Mouse (Mus musculus) CH12.LX (cell line): ENCODE results near the gene Kat14. TPM values are rescaled to one million over a fixed set of nuclear protein-coding genes. Genes with fewer than 3 reads are reported as not detected.

Experiments
- DNase-seq: peaks from one replicate; pipeline ENCODE4 v3.0.0-alpha.2; 2013; ENCODE audit errors: extremely low read depth
- H3K27ac ChIP-seq: 2 replicates; pipeline ENCODE4 v1.5.1; 2012; ENCODE audit warnings: low read depth, mild to moderate bottlenecking, control low read depth, moderate library complexity; ENCODE audit not compliant: insufficient read depth
- H3K27me3 ChIP-seq: replicated peaks from 2 replicates; pipeline ENCODE3; 2012; ENCODE audit warnings: inconsistent platforms
- H3K36me3 ChIP-seq, 2 experiments: replicated peaks in 1 of 2; 2 replicates each; pipeline versions ENCODE3 to v1.6.1; 2012; ENCODE audit warnings: inconsistent platforms in 1 of 2, low read length in 1 of 2, mild to moderate bottlenecking in 1 of 2, mixed read lengths in 1 of 2, moderate library complexity in 1 of 2; ENCODE audit not compliant: control insufficient read depth in 1 of 2, insufficient read depth in 1 of 2
- H3K4me1 ChIP-seq, 2 experiments: 2 replicates each; pipeline ENCODE4 v1.6.1; 2012; ENCODE audit warnings: inconsistent platforms in 1 of 2, moderate library complexity in 1 of 2; ENCODE audit not compliant: insufficient read depth in 2 of 2, control insufficient read depth in 1 of 2
- H3K4me2 ChIP-seq: 2 replicates; pipeline ENCODE4 v1.6.1; 2012; ENCODE audit warnings: low read depth, mild to moderate bottlenecking, control low read depth; ENCODE audit not compliant: poor library complexity, insufficient read depth, severe bottlenecking
- H3K4me3 ChIP-seq, 3 experiments: fragments of 150-350 bp in 1 of 3; sonication (generic) in 1 of 3; replicated peaks in 1 of 3; 2 replicates each; pipeline versions ENCODE3 to v1.5.1; 2011 to 2012; ENCODE audit warnings: low read depth in 2 of 3, low read length in 2 of 3, mild to moderate bottlenecking in 2 of 3, moderate library complexity in 2 of 3, control low read depth in 1 of 3, improper control_type of control experiment in 1 of 3, inconsistent platforms in 1 of 3, mixed read lengths in 1 of 3; ENCODE audit not compliant: poor library complexity in 1 of 3
- H3K79me2 ChIP-seq: replicated peaks from 2 replicates; pipeline ENCODE4 v1.6.1; 2012; ENCODE audit warnings: mild to moderate bottlenecking, moderate library complexity; ENCODE audit not compliant: control insufficient read depth, poor library complexity, insufficient read depth, severe bottlenecking; ENCODE audit errors: extremely low read depth
- H3K9ac ChIP-seq: 2 replicates; pipeline ENCODE4 v1.6.1; 2012; ENCODE audit warnings: low read depth, mild to moderate bottlenecking, control low read depth, moderate library complexity; ENCODE audit not compliant: insufficient read depth
- H3K9me3 ChIP-seq: replicated peaks from 2 replicates; pipeline ENCODE3; 2012; ENCODE audit warnings: low read length, inconsistent platforms, mixed read lengths
- CHD2 ChIP-seq: IDR thresholded peaks from 2 replicates; pipeline ENCODE4 v1.6.1; 2011; ENCODE audit warnings: low read length, improper control_type of control experiment
- CTCF ChIP-seq, 2 experiments: IDR thresholded peaks in 1 of 2; conservative IDR thresholded peaks in 1 of 2; 2 replicates each; pipeline ENCODE4 v1.5.1; 2011 to 2012; ENCODE audit warnings: low read depth in 2 of 2, low read length in 2 of 2, improper control_type of control experiment in 1 of 2, inconsistent platforms in 1 of 2, mild to moderate bottlenecking in 1 of 2, moderate library complexity in 1 of 2
- E2F4 ChIP-seq: IDR thresholded peaks from 2 replicates; pipeline ENCODE4 v1.6.1; 2011; ENCODE audit warnings: low read depth, low read length, improper control_type of control experiment; ENCODE audit not compliant: insufficient replicate concordance
- EP300 ChIP-seq: IDR thresholded peaks from 2 replicates; pipeline ENCODE4 v1.6.1; 2011; ENCODE audit warnings: low read length, improper control_type of control experiment
- IRF4 ChIP-seq: IDR thresholded peaks from 2 replicates; pipeline ENCODE4 v1.6.1; 2014; ENCODE audit warnings: low read depth, mild to moderate bottlenecking, inconsistent platforms, low read length, improper control_type of control experiment
- MAFK ChIP-seq: IDR thresholded peaks from 2 replicates; pipeline ENCODE4 v1.6.1; 2011; ENCODE audit warnings: low read length, improper control_type of control experiment; ENCODE audit not compliant: insufficient replicate concordance
- MAX ChIP-seq: IDR thresholded peaks from 2 replicates; pipeline ENCODE4 v1.6.1; 2011; ENCODE audit warnings: low read length, improper control_type of control experiment
- MEF2A ChIP-seq: IDR thresholded peaks from 2 replicates; pipeline ENCODE4 v1.6.1; 2014; ENCODE audit warnings: low read depth, mild to moderate bottlenecking, inconsistent platforms, low read length, improper control_type of control experiment, borderline replicate concordance
- MYC ChIP-seq: IDR thresholded peaks from 2 replicates; pipeline ENCODE4 v1.6.1; 2011; ENCODE audit warnings: low read depth, mild to moderate bottlenecking, improper control_type of control experiment, low read length
- NELFE ChIP-seq: IDR thresholded peaks from 2 replicates; pipeline ENCODE4 v1.6.1; 2011; ENCODE audit warnings: low read depth, low read length, improper control_type of control experiment
- PAX5 ChIP-seq: IDR thresholded peaks from 2 replicates; pipeline ENCODE4 v1.6.1; 2012; ENCODE audit warnings: low read length, inconsistent platforms, mixed read lengths
- POLR2A ChIP-seq: IDR thresholded peaks from 2 replicates; pipeline ENCODE4 v1.6.1; 2011; ENCODE audit warnings: low read depth, mild to moderate bottlenecking, improper control_type of control experiment, low read length
- POLR2AphosphoS2 ChIP-seq: IDR thresholded peaks from 2 replicates; pipeline ENCODE4 v1.6.1; 2011; ENCODE audit warnings: low read depth, low read length, improper control_type of control experiment
- RCOR1 ChIP-seq: conservative IDR thresholded peaks from 2 replicates; pipeline ENCODE4 v1.6.1; 2012; ENCODE audit warnings: low read depth, mild to moderate bottlenecking, inconsistent platforms, low read length, improper control_type of control experiment
- SMC3 ChIP-seq: IDR thresholded peaks from 2 replicates; pipeline ENCODE4 v1.6.1; 2011; ENCODE audit warnings: low read depth, low read length, improper control_type of control experiment
- TCF12 ChIP-seq: IDR thresholded peaks from 2 replicates; pipeline ENCODE4 v1.6.1; 2014; ENCODE audit warnings: low read depth, mild to moderate bottlenecking, inconsistent platforms, low read length, improper control_type of control experiment
- ZC3H11A ChIP-seq: IDR thresholded peaks from 2 replicates; pipeline ENCODE4 v1.6.1; 2012; ENCODE audit warnings: low read depth, mild to moderate bottlenecking, inconsistent platforms, low read length, improper control_type of control experiment
- ZKSCAN1 ChIP-seq: IDR thresholded peaks from 2 replicates; pipeline ENCODE4 v1.6.1; 2012; ENCODE audit warnings: low read depth, inconsistent platforms, low read length, improper control_type of control experiment, borderline replicate concordance
- ZNF384 ChIP-seq: IDR thresholded peaks from 2 replicates; pipeline ENCODE4 v1.6.1; 2012; ENCODE audit warnings: low read depth, low read length, improper control_type of control experiment, inconsistent platforms
- dilution Hi-C: fragments of 300-500 bp; cut with MboI; formaldehyde crosslinking; loops from 2 replicates; pipeline ENCODE4 v1.14.3; 2020; ENCODE audit warnings: low sequenced_read_pairs; ENCODE audit not compliant: extremely low pct_unique_long_range_greater_than_20kb, extremely low pct_ligation_motif_present
- in situ Hi-C: fragments of 300-500 bp; cut with MboI; formaldehyde crosslinking; loops from 3 replicates; pipeline ENCODE4 v1.14.3; 2019; ENCODE audit warnings: low sequenced_read_pairs, low pct_ligation_motif_present, low pct_unique_long_range_greater_than_20kb, mixed read lengths
- polyA plus RNA-seq: library from polyadenylated mRNA; unstranded; fragments of >175 nt; gene quantifications from 2 replicates; pipeline ENCODE4 v1.2.1, GENCODE M21; 2012; ENCODE audit warnings: low read depth; ENCODE audit not compliant: insufficient read length
- total RNA-seq, 2 experiments: library from RNA; depleted of rRNA; stranded (reverse); fragments of 300-350 nt in 1 of 2; fragments of >200 nt in 1 of 2; gene quantifications; 2 replicates each; pipeline ENCODE4 v1.2.3; 2012 to 2014

Kat14 gene
- total and polyA plus RNA-seq, 3 experiments, result 25.7 to 54.4 (median 25.9) TPM

GRCm38 (mm10) chr2:144427852-144428251 lies 59.1 kb downstream of the Kat14 start:
- no peaks in the 10 kb centered on the region for H3K36me3 ChIP-seq
- no peaks in the 10 kb centered on the region for H3K79me2 ChIP-seq
- no peak overlapping the region for H3K4me3 ChIP-seq
- no peak for DNase-seq
- no peaks in the 10 kb centered on the region for H3K27me3 ChIP-seq
- H3K27ac ChIP-seq, result no peak overlapping the region
- dilution Hi-C loops, result no loop called here
- no peak overlapping the region for H3K9ac ChIP-seq
- H3K9me3 ChIP-seq, result no peaks in the 10 kb centered on the region
- in situ Hi-C loops, result no loop called here
- H3K4me1 ChIP-seq, result peaks cover 0 to 3% of the 10 kb centered on the region in 2 experiments; a peak in 1 of 4 replicates
- H3K4me2 ChIP-seq, result no peak overlapping the region
- no peak for TF ChIP-seq POLR2A
- TF ChIP-seq CTCF (conservative IDR thresholded peaks at IDR 0.05 in 1 of 2, IDR thresholded peaks at IDR 0.05 in 1 of 2; ENCODE audit: low read depth in 2 of 2, low read length in 2 of 2), result no peak

DNA sequence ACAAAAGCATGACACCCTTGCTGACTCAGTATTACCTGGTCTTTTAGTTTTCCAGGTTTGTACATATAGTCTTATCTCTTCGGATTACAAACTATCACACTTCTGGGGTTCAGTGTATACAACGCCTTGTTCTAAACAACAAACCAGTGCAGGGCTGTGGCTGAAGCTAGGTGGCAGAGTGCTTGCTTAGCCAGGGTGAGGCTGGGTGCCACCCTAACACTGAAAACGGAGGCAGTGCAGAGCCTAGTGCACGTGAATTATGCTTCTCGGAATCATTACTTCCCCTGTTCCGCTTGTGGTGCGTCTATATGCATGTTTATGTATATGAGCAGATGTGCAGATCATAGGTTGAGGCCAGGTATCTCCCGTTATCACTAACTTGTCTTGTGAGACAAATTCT lies 59.9 kb downstream of the Kat14 start:
- no peaks in the 10 kb centered on the region for H3K79me2 ChIP-seq
- H3K27ac ChIP-seq, result no peak overlapping the region
- no peaks in the 10 kb centered on the region for H3K9me3 ChIP-seq
- H3K4me3 ChIP-seq, result no peak overlapping the region
- DNase-seq, result no peak
- no peaks in the 10 kb centered on the region for H3K27me3 ChIP-seq
- H3K9ac ChIP-seq, result no peak overlapping the region
- dilution Hi-C loops, result no loop called here
- peaks cover 0 to 3% of the 10 kb centered on the region in 2 experiments; a peak in 1 of 4 replicates for H3K4me1 ChIP-seq
- no peak for TF ChIP-seq ZNF384
- TF ChIP-seq MYC, result no peak
- TF ChIP-seq E2F4, result no peak
- TF ChIP-seq SMC3, result no peak
- no peak for TF ChIP-seq NELFE
- no peak for TF ChIP-seq TCF12
- TF ChIP-seq POLR2AphosphoS2, result no peak
- no peak for TF ChIP-seq RCOR1
- no peak for TF ChIP-seq MEF2A
- TF ChIP-seq PAX5, result no peak
- TF ChIP-seq ZC3H11A, result no peak
- TF ChIP-seq MAX, result no peak
- TF ChIP-seq, all 38 proteins: peak for 0
- H3K36me3 ChIP-seq, result no peaks in the 10 kb centered on the region
- H3K4me2 ChIP-seq, result no peak overlapping the region
- in situ Hi-C loops, result no loop called here

- TF ChIP-seq PAX5 (no peak), IRF4 (no peak), EP300 (no peak), MAX (no peak), ZKSCAN1 (no peak), MAFK (no peak), MYC (no peak), NELFE (no peak), CHD2 (no peak), CTCF (conservative IDR thresholded peaks at IDR 0.05 in 1 of 2, IDR thresholded peaks at IDR 0.05 in 1 of 2; ENCODE audit: low read depth in 2 of 2, low read length in 2 of 2) (no peak)
- in situ Hi-C loops (no loop called here), dilution Hi-C loops (no loop called here)
- no peak for DNase-seq
- no peaks in the 10 kb centered on the region for H3K9me3 ChIP-seq
- H3K36me3 ChIP-seq, result no peaks in the 10 kb centered on the region
- no peak overlapping the region for H3K9ac ChIP-seq
- no peak overlapping the region for H3K27ac ChIP-seq
- H3K4me1 ChIP-seq, result peaks cover 0 to 3% of the 10 kb centered on the region in 2 experiments; a peak in 1 of 4 replicates
- no peaks in the 10 kb centered on the region for H3K79me2 ChIP-seq
- no peak overlapping the region for H3K4me3 ChIP-seq
- no peak overlapping the region for H3K4me2 ChIP-seq
- no peaks in the 10 kb centered on the region for H3K27me3 ChIP-seq
These were observed 60.4 kb downstream of the Kat14 start for GRCm38 (mm10) chr2:144429171-144429570.
